8 mouse cellular contexts compared by ENCODE assay signal in the genomic region with DNA sequence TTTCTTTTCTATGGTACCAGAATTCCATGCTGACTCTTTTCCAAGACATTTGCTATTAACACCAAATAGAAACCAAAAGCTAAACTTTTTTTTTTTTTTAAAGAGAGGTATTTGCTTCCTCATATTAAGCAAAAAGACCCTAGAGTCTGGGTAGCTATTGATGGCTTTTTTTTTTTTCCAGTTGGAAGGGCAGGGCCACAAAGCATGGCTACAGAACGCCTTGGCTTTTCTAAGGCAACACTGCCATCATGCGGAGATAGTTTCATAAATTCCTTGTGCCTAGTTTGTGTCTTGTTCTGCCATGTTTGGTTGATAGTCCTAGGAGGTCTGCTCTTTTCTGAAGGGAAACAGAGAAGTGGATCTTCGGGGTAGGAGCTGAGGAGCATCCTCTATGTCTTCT.
DNase-seq lines count a peak whose midpoint lies in the region; ATAC-seq and TF ChIP-seq lines count a peak whose summit lies in the region.

No protein-coding gene starts in this region.

- H3K4me3 ChIP-seq in forebrain, embryonic 13.5 days, result peak overlapping the region; percentile 24; the same call in 1 of the 2 replicates
- peak overlapping the region; percentile 32 for H3K4me3 ChIP-seq in intestine, embryonic 14.5 days (ENCODE audit: low read depth, low read length)
- peak overlapping the region; percentile 39 for H3K4me3 ChIP-seq in liver, postnatal 0 days (ENCODE audit: low read depth, low read length)

- TF ChIP-seq EP300 in liver, postnatal 0 days (IDR thresholded peaks at IDR 0.05; ENCODE audit: low read depth), result no peak

- WGBS in forebrain, embryonic 13.5 days, result 49% methylated on average over 3 of the region's 3 CpGs
- WGBS in intestine, embryonic 14.5 days, result 60% methylated on average over 3 of the region's 3 CpGs
- 40% methylated on average over 3 of the region's 3 CpGs for WGBS in liver, postnatal 0 days (ENCODE audit: insufficient replicate concordance)

- peak; percentile 84 for DNase-seq in layer of hippocampus, adult 9-10 months (ENCODE audit: low spot score)
- DNase-seq in layer of hippocampus, adult 9-11 months, result no peak
- DNase-seq in Muller cell, postnatal 12 days (ENCODE audit: inconsistent ontology term), result peak; percentile 58
- DNase-seq in intestine, embryonic 14.5 days (ENCODE audit: low spot score), result no peak
- DNase-seq in liver, postnatal 0 days, result peak; percentile 29
- DNase-seq in retina, postnatal 7 days (ENCODE audit: low read depth, low spot score), result peak; percentile 69
- DNase-seq in urinary bladder, postnatal 10 days (ENCODE audit: low spot score), result no peak

- H3K9ac ChIP-seq in forebrain, embryonic 13.5 days, result no peak overlapping the region
- H3K9ac ChIP-seq in intestine, embryonic 14.5 days (ENCODE audit: low read length), result no peak overlapping the region
- no peak overlapping the region; the same call in 1 of the 2 replicates for H3K9ac ChIP-seq in liver, postnatal 0 days (replicated peaks)

- ATAC-seq in forebrain, embryonic 13.5 days, result no peak
- no peak for ATAC-seq in intestine, embryonic 14.5 days (replicated peaks; ENCODE audit: low FRiP score, low TSS enrichment, low read depth)
- no peak for ATAC-seq in liver, postnatal 0 days

- peak overlapping the region; percentile 45 for H3K4me2 ChIP-seq in forebrain, embryonic 13.5 days
- peak overlapping the region; percentile 40 for H3K4me2 ChIP-seq in intestine, embryonic 14.5 days (ENCODE audit: low read length)
- H3K4me2 ChIP-seq in liver, postnatal 0 days (ENCODE audit: low read depth, low read length), result peak overlapping the region; percentile 60

- TF ChIP-seq CTCF in liver, postnatal 0 days (IDR thresholded peaks at IDR 0.05; ENCODE audit: low read depth), result peak; percentile 63

- H3K9me3 ChIP-seq in forebrain, embryonic 13.5 days (replicated peaks), result no peaks in the 10 kb centered on the region
- H3K9me3 ChIP-seq in intestine, embryonic 14.5 days (ENCODE audit: control insufficient read depth, low read length), result no peaks in the 10 kb centered on the region
- H3K9me3 ChIP-seq in liver, postnatal 0 days (ENCODE audit: low read length), result no peaks in the 10 kb centered on the region

- H3K27me3 ChIP-seq in forebrain, embryonic 13.5 days, result no peaks in the 10 kb centered on the region
- H3K27me3 ChIP-seq in intestine, embryonic 14.5 days (replicated peaks; ENCODE audit: control insufficient read depth, insufficient read depth, low read length), result no peaks in the 10 kb centered on the region
- H3K27me3 ChIP-seq in liver, postnatal 0 days (ENCODE audit: insufficient read depth, low read length), result no peaks in the 10 kb centered on the region

- H3K27ac ChIP-seq in forebrain, embryonic 13.5 days, result no peak overlapping the region
- no peak overlapping the region for H3K27ac ChIP-seq in intestine, embryonic 14.5 days (ENCODE audit: low read depth)
- no peak overlapping the region for H3K27ac ChIP-seq in liver, postnatal 0 days (ENCODE audit: low read depth)

- no peaks in the 10 kb centered on the region for H3K36me3 ChIP-seq in forebrain, embryonic 13.5 days (ENCODE audit: poor library complexity, severe bottlenecking)
- H3K36me3 ChIP-seq in intestine, embryonic 14.5 days (ENCODE audit: control insufficient read depth, insufficient read depth, low read length), result no peaks in the 10 kb centered on the region
- no peaks in the 10 kb centered on the region for H3K36me3 ChIP-seq in liver, postnatal 0 days (replicated peaks; ENCODE audit: insufficient read depth, low read length)

- H3K4me1 ChIP-seq in forebrain, embryonic 13.5 days, result no peaks in the 10 kb centered on the region
- no peaks in the 10 kb centered on the region for H3K4me1 ChIP-seq in intestine, embryonic 14.5 days (replicated peaks; ENCODE audit: control insufficient read depth, insufficient read depth, low read length)
- no peaks in the 10 kb centered on the region for H3K4me1 ChIP-seq in liver, postnatal 0 days (ENCODE audit: insufficient read depth)

Comparison
In these comparisons a context has a peak if more than half of its experiments do, and no peak if none do; other contexts are left out.
1. DNase-seq: peak in layer of hippocampus, adult 9-10 months (single experiment), Muller cell, postnatal 12 days (single experiment), liver, postnatal 0 days (single experiment) and retina, postnatal 7 days (single experiment); none in layer of hippocampus, adult 9-11 months (single experiment), intestine, embryonic 14.5 days (single experiment) and urinary bladder, postnatal 10 days (single experiment).
2. Peak in every context shown above with its lines, with median percentiles within 50 percentile points of each other: H3K4me2 ChIP-seq and H3K4me3 ChIP-seq.